Mouse (Mus musculus) embryo, embryonic 10.5 days (tissue): ENCODE results near the gene H3f3a.
"Not testable (repeated sequence)": the region's sequence is repeated elsewhere in the genome, so short reads cannot be mapped to it uniquely, and the experiment has no call there.

ENCODE experiments used
- DNase-seq: peaks from one replicate; pipeline ENCODE4 v3.0.0-alpha.2; 2015; ENCODE audit warnings: low spot score

H3f3a gene

GRCm38 (mm10) chr1:180813885-180814740 lies at the start of gene H3f3a:
Gene H3f3a (minus strand): TSS chr1:180813943.
- DNase-seq, result no peak

GRCm38 (mm10) chr1:180860030-180860429 lies 46.3 kb upstream of the H3f3a start:
- DNase-seq, result no peak

- DNase-seq, result no peak
Observed at GRCm38 (mm10) chr1:180858763-180859162, 45.0 kb upstream of the H3f3a start.

- peak; percentile 100 for DNase-seq
Observed at GRCm38 (mm10) chr1:180850316-180851270, 36.9 kb upstream of the H3f3a start, which contains the start of gene Sde2. Gene Sde2 (plus strand): TSS chr1:180851127.

- peak; percentile 58 for DNase-seq
Observed at GRCm38 (mm10) chr1:180849701-180850301, 36.1 kb upstream of the H3f3a start.

- DNase-seq, result peak; percentile 59
Observed at GRCm38 (mm10) chr1:180848511-180849241, 34.9 kb upstream of the H3f3a start.

- DNase-seq, result peak; percentile 86
Observed at GRCm38 (mm10) chr1:180848114-180848510, 34.4 kb upstream of the H3f3a start.

GRCm38 (mm10) chr1:180841561-180842300 lies 28.0 kb upstream of the H3f3a start:
- no peak for DNase-seq

- DNase-seq, result no peak
Observed at GRCm38 (mm10) chr1:180839201-180839910, 25.6 kb upstream of the H3f3a start.

- peak; percentile 32 for DNase-seq
Observed at GRCm38 (mm10) chr1:180838014-180838413, 24.3 kb upstream of the H3f3a start.

- DNase-seq, result no peak
Observed at GRCm38 (mm10) chr1:180837186-180837585, 23.4 kb upstream of the H3f3a start.

GRCm38 (mm10) chr1:180836467-180836866 lies 22.7 kb upstream of the H3f3a start:
- not testable (repeated sequence) for DNase-seq

- DNase-seq, result no peak
Observed at GRCm38 (mm10) chr1:180835273-180836015, 21.7 kb upstream of the H3f3a start.

- DNase-seq, result no peak
Observed at GRCm38 (mm10) chr1:180830588-180831346, 17.0 kb upstream of the H3f3a start.

GRCm38 (mm10) chr1:180830175-180830574 lies 16.4 kb upstream of the H3f3a start:
- DNase-seq, result no peak

- no peak for DNase-seq
Observed at GRCm38 (mm10) chr1:180829775-180830174, 16.0 kb upstream of the H3f3a start.

- no peak for DNase-seq
Observed at GRCm38 (mm10) chr1:180826634-180827033, 12.9 kb upstream of the H3f3a start.

- no peak for DNase-seq
Observed at GRCm38 (mm10) chr1:180824721-180825120, 11.0 kb upstream of the H3f3a start.

GRCm38 (mm10) chr1:180823716-180824115 lies 10.0 kb upstream of the H3f3a start:
- DNase-seq, result no peak
